Mouse (Mus musculus): ENCODE measurements around the gene Selenom.

DNA sequence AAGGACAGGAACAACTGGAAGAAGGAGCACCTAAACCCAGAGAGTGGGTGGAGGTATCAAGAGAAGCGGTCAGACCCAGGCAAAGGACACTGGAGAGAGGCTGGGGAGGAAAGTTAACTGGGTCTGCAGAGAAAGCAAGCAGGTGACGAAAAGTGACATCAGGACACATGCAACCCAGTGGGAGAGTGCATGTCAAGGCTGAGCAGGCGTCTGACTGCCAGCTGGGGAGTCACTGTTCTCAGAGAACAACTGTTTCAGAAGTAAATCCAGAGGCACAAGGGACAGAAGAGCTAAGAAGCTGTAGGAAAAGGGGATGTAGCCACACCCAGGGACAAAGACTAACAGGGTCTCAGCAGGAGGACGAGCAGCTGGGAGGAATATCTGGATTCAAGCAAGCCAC lies 11.1 kb downstream of the Selenom start:
- TF ChIP-seq UBTF (IDR thresholded peaks at IDR 0.05; ENCODE audit: low read depth, low read length) = no peak
- no peak for TF ChIP-seq MAZ (IDR thresholded peaks at IDR 0.05; ENCODE audit: low read depth, low read length)
- no peak for TF ChIP-seq MEF2A (IDR thresholded peaks at IDR 0.05; ENCODE audit: borderline replicate concordance, low read depth, low read length)
- no peak for TF ChIP-seq ETS1 (conservative IDR thresholded peaks at IDR 0.05; ENCODE audit: low read depth, low read length)
- no peak for TF ChIP-seq POLR2A (IDR thresholded peaks at IDR 0.05; ENCODE audit: low read depth, low read length)
- TF ChIP-seq CTCF (conservative IDR thresholded peaks at IDR 0.05 in 1 of 2, IDR thresholded peaks at IDR 0.05 in 1 of 2; ENCODE audit: low read depth in 2 of 2, low read length in 2 of 2) = no peak
- TF ChIP-seq USF1 (IDR thresholded peaks at IDR 0.05; ENCODE audit: low read depth, low read length) = no peak
- no peak for TF ChIP-seq ZC3H11A (IDR thresholded peaks at IDR 0.05; ENCODE audit: low read depth, low read length)
- no peak for TF ChIP-seq MAX (IDR thresholded peaks at IDR 0.05; ENCODE audit: low read length)
- no peak for TF ChIP-seq CHD1 (IDR thresholded peaks at IDR 0.05; ENCODE audit: low read depth, low read length)
- TF ChIP-seq RAD21 (IDR thresholded peaks at IDR 0.05; ENCODE audit: low read depth, low read length) = no peak

All from CH12.LX (cell line).